Mouse (Mus musculus) cortical plate, adult 2 months (tissue): Measurements from ENCODE around the gene Cdc42bpa.

Experiments used
- CTCF ChIP-seq: fragments of 200-500 bp; IDR thresholded peaks from 2 replicates; pipeline ENCODE4 v1.5.1; 2011; ENCODE audit warnings: mild to moderate bottlenecking, control low read depth, low read length; ENCODE audit not compliant: insufficient read depth; ENCODE audit errors: extremely low read depth
- POLR2A ChIP-seq: fragments of 200-500 bp; IDR thresholded peaks from 2 replicates; pipeline ENCODE4 v1.6.1; 2011; ENCODE audit warnings: mild to moderate bottlenecking, low read length, control low read depth; ENCODE audit not compliant: insufficient read depth; ENCODE audit errors: extremely low read depth

DNA sequence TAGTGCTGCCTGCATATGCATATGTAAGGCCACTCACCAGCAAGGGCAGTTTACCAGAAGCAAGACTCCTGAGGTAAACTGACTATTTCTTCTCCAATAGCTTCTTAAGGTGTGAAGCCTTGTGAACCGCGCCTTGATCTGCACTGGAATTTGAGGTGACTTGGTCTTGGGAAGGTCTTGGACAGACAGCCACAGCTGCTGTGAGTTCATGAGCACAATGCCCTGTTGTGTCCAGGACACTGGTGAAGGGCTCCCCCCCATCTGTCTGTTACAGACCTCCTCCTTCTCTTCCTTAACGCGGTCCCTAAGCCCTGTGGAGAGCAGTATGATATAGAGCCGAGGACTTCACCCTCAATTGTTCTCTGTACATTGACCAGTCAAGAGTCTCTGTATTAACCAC is 138.2 kb downstream of the Cdc42bpa start:
- TF ChIP-seq POLR2A (no peak), CTCF (no peak)
